Mouse (Mus musculus) kidney, embryonic 15.5 days (tissue): ENCODE measurements at regions not wholly inside any gene's neighbourhood (a gene's known extent, or its start where the extent isn't known, plus 50 kb on each side); places are given as distances from the start of the nearest gene placed in this dataset.
A peak's percentile ranks its signal among the peaks of the same experiment; 100 is the strongest.

ENCODE experiments used
- ATAC-seq: fragments of 200-750 bp; cut with Nextera tagmentation; replicated peaks from 2 replicates; pipeline ENCODE4 v1.8.0; 2017; ENCODE audit warnings: moderate TSS enrichment; ENCODE audit not compliant: low FRiP score
- H3K27ac ChIP-seq: fragments of 300-500 bp; sonication (generic); 2 replicates; pipeline ENCODE4 v1.5.1; 2015; ENCODE audit warnings: mild to moderate bottlenecking, inconsistent platforms
- H3K27me3 ChIP-seq: fragments of 300-500 bp; sonication (generic); 2 replicates; pipeline ENCODE4 v1.6.1; 2015; ENCODE audit warnings: inconsistent platforms
- H3K36me3 ChIP-seq: fragments of 300-500 bp; sonication (generic); 2 replicates; pipeline ENCODE4 v1.6.1; 2015; ENCODE audit warnings: inconsistent platforms
- H3K4me1 ChIP-seq: fragments of 300-500 bp; sonication (generic); 2 replicates; pipeline ENCODE4 v1.6.1; 2015; ENCODE audit warnings: inconsistent platforms
- H3K4me2 ChIP-seq: fragments of 300-500 bp; sonication (generic); 2 replicates; pipeline ENCODE4 v1.6.1; 2015; ENCODE audit warnings: moderate library complexity, mild to moderate bottlenecking, inconsistent platforms
- H3K4me3 ChIP-seq: fragments of 300-500 bp; sonication (generic); replicated peaks from 2 replicates; pipeline ENCODE4 v1.5.1; 2015; ENCODE audit warnings: mild to moderate bottlenecking, inconsistent platforms
- H3K9ac ChIP-seq: fragments of 300-500 bp; sonication (generic); 2 replicates; pipeline ENCODE4 v1.6.1; 2015; ENCODE audit warnings: mild to moderate bottlenecking, inconsistent platforms
- H3K9me3 ChIP-seq: fragments of 300-500 bp; sonication (generic); replicated peaks from 2 replicates; pipeline ENCODE4 v1.6.1; 2016; ENCODE audit warnings: inconsistent platforms
- WGBS: fragments of 180-500 bp; shearing (Covaris S2); methylation state at CpG from one replicate; pipeline ENCODE4 v1.1.7; 2015; ENCODE audit warnings: mixed read lengths; 5-methylcytosine and 5-hydroxymethylcytosine counted together

DNA sequence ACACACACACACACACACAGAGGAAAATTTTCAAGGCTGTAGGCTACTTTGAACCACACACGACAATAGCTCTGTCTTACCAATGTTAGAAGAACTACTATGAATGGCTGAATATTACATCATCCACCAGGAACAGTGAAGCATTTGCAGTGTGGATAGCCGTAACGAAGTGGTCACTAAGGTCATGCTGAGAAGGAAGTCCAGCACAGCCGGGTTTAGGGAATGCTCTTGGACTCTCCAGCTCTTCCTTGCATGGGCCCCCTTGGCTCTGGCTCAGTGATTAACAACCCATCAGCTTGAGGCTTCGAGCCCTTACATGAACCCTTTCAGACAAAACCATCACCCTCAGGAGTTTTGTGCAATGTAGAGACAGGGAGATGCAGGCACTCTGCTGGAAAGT lies 245.3 kb downstream of the Adamts20 start:
- Histone ChIP-seq H3K36me3 (no peaks in the 10 kb centered on the region), H3K4me1 (peaks cover 30% of the 10 kb centered on the region), H3K4me2 (no peak overlapping the region), H3K4me3 (no peak overlapping the region), H3K9me3 (no peaks in the 10 kb centered on the region), H3K27ac (peak overlapping the region; percentile 82; the same call in 1 of the 2 replicates), H3K27me3 (no peaks in the 10 kb centered on the region), H3K9ac (no peak overlapping the region)
- 20% methylated on average over 5 of the region's 5 CpGs for whole genome bisulfite sequencing
- peak; percentile 58; the same call in 1 of the 2 replicates for ATAC-seq

DNA sequence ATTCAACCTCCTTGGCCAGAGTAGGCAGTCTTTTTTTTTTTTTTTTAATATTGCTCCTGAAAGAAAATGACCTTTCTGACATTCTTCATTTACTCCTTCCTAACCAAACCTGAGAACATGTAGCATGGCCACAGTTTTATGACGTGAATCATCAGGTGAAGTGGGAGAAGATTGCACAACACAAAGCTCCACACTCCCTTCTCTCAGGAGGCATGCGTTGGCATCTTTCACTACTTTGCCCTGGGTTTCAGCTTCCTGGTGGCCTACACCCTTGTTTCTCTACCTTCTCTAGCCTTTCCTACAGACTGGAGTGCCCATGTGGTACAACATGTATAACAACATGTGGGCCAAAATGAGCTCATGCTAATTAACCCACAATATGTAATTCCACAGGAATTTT lies 248.5 kb downstream of the Adamts20 start:
- Histone ChIP-seq H3K4me2 (no peak overlapping the region), H3K4me3 (no peak overlapping the region), H3K9me3 (no peaks in the 10 kb centered on the region), H3K36me3 (no peaks in the 10 kb centered on the region), H3K27ac (no peak overlapping the region), H3K9ac (no peak overlapping the region), H3K27me3 (no peaks in the 10 kb centered on the region), H3K4me1 (peaks cover 28% of the 10 kb centered on the region)
- ATAC-seq = no peak
- 90% methylated on average over 2 of the region's 2 CpGs for WGBS

DNA sequence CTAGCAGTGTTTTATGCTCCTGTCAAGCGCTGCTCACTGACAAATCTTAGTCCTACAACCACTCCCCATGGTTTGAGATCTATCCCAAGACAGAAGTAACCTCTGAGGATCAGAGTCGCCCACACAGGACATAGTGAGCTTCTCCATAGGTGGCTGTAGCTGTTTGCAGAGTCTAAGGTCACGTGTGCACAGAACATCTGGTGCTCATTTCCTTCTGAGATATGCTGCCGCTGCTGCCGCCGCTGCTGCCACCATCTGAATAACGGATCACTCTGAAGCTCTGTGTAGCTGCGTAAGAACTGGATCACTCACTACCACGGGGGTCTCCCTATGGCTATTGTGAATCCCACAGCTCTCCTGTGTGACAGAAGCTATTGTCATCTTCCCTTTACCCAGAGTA lies 250.8 kb downstream of the Adamts20 start:
- peak; percentile 73 for ATAC-seq
- Histone ChIP-seq H3K4me2 (peak overlapping the region; percentile 19; the same call in 1 of the 2 replicates), H3K9me3 (no peaks in the 10 kb centered on the region), H3K36me3 (no peaks in the 10 kb centered on the region), H3K27ac (peak overlapping the region; percentile 67), H3K4me1 (peaks cover 19% of the 10 kb centered on the region), H3K9ac (no peak overlapping the region), H3K27me3 (no peaks in the 10 kb centered on the region), H3K4me3 (no peak overlapping the region)
- WGBS = 22% methylated on average over 9 of the region's 9 CpGs

DNA sequence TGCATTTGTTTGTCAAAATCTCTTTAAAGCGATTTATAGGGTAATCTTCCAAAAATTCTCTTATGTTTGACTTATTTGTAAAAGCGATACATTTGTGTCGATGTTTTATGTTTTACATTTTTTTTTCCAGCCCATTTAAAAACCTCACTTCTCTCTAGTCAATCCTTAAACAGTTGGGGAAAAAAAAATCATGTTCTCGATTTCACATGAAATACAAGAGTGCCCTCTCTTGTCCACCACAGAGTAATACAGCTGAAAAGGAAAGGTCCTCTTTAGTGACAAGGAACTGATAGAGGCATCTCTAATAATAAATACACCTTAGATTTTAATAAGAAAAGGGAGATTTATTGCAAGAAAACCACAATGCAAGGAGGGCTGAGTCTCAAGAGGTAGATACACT lies 251.8 kb downstream of the Adamts20 start:
- no peaks in the 10 kb centered on the region for H3K27me3 ChIP-seq

DNA sequence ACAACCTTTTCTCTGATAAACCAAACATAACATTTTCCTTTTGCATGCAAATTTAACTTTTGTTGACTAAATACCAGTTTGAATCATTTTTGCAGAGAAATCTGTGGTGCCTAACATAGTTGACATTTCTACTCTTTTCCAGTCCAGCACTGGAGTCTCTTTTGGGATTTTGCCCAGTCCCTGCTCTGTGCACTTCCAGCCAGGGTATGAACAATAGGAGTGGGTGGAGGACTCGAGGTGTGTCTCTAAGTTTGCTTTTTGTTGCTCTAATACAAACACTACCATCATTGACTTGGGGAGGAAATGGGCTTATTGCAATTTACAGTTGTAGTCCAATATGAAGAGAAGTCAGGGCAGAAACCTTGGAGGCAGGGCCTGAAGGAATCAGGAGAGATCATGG lies 256.7 kb downstream of the Adamts20 start:
- H3K27me3 ChIP-seq = no peaks in the 10 kb centered on the region
- no peak for ATAC-seq
- WGBS = 50% methylated on average over 1 of the region's 1 CpGs
- H3K27ac ChIP-seq = no peak overlapping the region
- H3K4me3 ChIP-seq = no peak overlapping the region
- no peak overlapping the region for H3K4me2 ChIP-seq
- H3K9me3 ChIP-seq = no peaks in the 10 kb centered on the region
- no peak overlapping the region for H3K9ac ChIP-seq
- no peaks in the 10 kb centered on the region for H3K36me3 ChIP-seq
- peaks cover 20% of the 10 kb centered on the region for H3K4me1 ChIP-seq

More for the DNA sequence above, 251.8 kb downstream of the Adamts20 start:
- no peak overlapping the region for H3K4me2 ChIP-seq
- ATAC-seq = no peak
- no peak overlapping the region for H3K4me3 ChIP-seq
- peaks cover 19% of the 10 kb centered on the region for H3K4me1 ChIP-seq
- no peaks in the 10 kb centered on the region for H3K9me3 ChIP-seq
- H3K9ac ChIP-seq = no peak overlapping the region
- no peak overlapping the region for H3K27ac ChIP-seq
- WGBS = 23% methylated on average over 4 of the region's 4 CpGs
- no peaks in the 10 kb centered on the region for H3K36me3 ChIP-seq

DNA sequence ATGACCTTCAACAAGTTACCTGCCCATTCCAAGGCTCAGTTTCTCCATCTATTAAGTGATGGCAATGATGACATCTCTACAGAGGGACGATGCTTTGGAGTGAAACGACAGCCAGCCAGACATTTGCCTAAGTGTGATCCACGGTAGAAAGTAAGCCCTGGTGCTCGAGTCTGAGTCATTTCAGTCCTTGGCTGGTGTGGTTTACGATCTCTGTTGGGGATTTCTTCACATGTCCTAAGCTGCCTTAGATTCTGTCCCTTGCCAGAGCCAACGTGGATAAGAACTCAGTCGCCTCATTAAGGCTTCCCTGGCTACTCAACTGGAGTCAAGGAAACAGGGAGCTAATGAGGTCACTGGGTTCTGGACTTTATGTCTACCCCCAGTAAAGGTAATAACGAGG lies 258.8 kb downstream of the Adamts20 start:
- no peak overlapping the region for H3K4me2 ChIP-seq
- H3K9me3 ChIP-seq = no peaks in the 10 kb centered on the region
- WGBS = 73% methylated on average over 8 of the region's 8 CpGs
- H3K27ac ChIP-seq = no peak overlapping the region
- no peak overlapping the region for H3K4me3 ChIP-seq
- no peak for ATAC-seq
- peaks cover 20% of the 10 kb centered on the region for H3K4me1 ChIP-seq
- no peaks in the 10 kb centered on the region for H3K36me3 ChIP-seq
- H3K9ac ChIP-seq = no peak overlapping the region
- no peaks in the 10 kb centered on the region for H3K27me3 ChIP-seq

DNA sequence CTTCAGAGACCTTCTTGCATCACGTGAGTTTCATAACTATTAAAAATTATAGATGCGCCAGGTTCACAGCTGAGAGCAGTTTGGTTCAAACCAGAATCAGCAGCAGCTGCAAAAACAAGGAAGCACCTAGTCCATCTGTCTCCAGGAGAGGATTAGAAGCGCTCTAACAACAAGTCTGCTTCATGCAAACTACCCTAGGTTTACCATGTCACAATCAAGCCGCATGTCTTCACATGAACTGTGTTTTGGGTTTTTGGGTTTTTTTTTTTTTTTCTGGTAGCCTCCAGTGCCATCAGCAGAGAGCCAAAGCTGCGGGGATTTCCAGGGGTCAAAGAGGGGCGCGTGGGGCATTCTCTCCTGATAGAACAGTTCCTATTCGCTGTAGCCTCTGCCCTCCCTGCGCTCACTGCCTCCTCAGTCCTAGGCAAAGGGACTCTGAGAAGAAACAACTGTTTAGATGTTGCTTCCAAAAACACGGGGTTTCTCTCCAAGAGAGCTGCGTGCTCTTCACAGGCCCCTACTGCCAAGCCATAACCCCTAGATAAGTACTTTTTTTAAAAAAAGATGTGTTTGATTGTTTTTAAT lies 259.8 kb downstream of the Adamts20 start:
- H3K27ac ChIP-seq = peak overlapping the region; percentile 64
- 63% methylated on average over 11 of the region's 11 CpGs for WGBS
- ATAC-seq = no peak

DNA sequence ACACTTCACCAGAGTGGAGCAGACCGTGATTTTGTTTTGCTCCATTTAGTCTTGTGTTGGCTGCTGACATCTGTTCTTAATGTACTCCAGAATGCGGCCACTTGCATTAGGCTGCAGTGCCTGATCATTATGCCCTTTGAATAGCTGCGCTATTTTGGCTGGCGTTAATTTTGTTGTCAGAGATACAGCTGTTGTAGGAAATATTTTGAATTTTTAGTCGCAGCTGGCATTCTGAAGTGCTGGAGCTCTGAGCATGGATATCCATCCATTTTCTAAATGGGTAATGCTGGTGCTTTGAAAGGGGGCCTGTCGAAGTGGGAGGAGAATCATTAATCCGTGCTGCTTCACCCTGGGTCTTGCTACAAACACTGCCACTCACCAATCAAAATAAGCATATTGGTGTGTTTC lies 275.1 kb downstream of the Adamts20 start:
- Histone ChIP-seq H3K27ac (no peak overlapping the region), H3K4me1 (0 out of 2 replicates have a peak, but pooled peaks cover 2% of the 10 kb centered on the region), H3K4me3 (no peak overlapping the region), H3K27me3 (no peaks in the 10 kb centered on the region), H3K36me3 (no peaks in the 10 kb centered on the region), H3K9me3 (no peaks in the 10 kb centered on the region), H3K9ac (no peak overlapping the region), H3K4me2 (no peak overlapping the region)
- WGBS = 59% methylated on average over 7 of the region's 7 CpGs
- no peak for ATAC-seq

More for the DNA sequence above, 259.8 kb downstream of the Adamts20 start:
- Histone ChIP-seq H3K4me1 (peaks cover 20% of the 10 kb centered on the region), H3K27me3 (no peaks in the 10 kb centered on the region), H3K36me3 (no peaks in the 10 kb centered on the region), H3K9ac (no peak overlapping the region), H3K4me2 (no peak overlapping the region), H3K9me3 (no peaks in the 10 kb centered on the region), H3K4me3 (no peak overlapping the region)

DNA sequence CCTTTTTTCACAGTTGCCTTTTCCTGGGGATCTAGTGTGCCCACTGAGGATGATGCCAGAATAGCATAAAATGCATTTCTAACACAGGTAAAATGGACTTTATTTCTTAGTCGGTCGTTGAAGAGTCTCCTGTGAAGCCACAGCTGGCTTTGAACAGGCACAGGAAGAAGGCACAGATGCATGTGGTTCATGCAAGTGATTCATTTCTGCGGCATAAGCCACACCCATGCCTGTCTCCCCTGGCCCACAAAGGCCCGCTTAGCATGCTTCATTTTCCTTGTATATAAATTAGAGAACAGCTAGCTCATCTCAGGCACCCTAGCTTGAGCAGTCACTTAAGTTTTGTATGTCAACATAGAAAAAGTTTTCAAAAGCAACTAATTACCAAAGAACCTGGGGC lies 277.6 kb downstream of the Adamts20 start:
- Histone ChIP-seq H3K9ac (no peak overlapping the region), H3K4me1 (0 out of 2 replicates have a peak, but pooled peaks cover 2% of the 10 kb centered on the region), H3K27me3 (no peaks in the 10 kb centered on the region), H3K36me3 (no peaks in the 10 kb centered on the region), H3K4me2 (no peak overlapping the region), H3K4me3 (no peak overlapping the region), H3K27ac (no peak overlapping the region), H3K9me3 (no peaks in the 10 kb centered on the region)
- 72% methylated on average over 4 of the region's 4 CpGs for WGBS
- ATAC-seq = no peak

DNA sequence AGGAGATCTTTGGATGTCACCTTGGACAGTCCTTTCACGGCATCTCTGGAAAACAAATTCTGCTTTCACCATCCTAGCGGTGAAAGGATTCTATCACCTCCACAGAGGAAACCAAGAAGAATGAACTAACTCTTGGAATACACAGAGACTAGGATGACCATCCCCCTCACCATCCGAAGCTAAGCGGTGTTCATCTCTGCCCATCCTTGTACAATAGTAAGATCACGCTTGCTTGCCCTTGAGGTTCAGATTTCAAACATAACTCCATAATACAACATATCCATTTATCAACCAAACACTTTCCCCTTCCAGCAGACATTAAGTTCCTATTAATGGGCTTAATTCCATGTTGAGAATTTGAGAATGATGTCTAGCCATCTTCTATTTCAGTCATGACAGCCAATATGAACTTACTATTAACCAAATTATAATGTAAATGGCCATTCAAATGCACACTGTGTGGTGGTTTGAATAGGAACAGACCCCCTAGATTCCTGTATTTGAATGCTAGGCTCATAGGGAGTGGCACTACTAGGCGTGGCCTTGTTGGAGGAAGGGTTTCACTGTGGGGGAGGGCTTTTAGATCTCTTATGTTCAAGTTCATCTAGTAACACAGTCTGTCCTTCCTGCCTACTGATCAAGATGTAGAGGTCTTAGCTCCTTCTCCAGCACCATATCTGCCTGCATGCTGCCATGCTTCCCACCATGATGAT lies 281.4 kb downstream of the Adamts20 start:
- ATAC-seq = no peak
- Histone ChIP-seq H3K9ac (no peak overlapping the region), H3K9me3 (no peaks in the 10 kb centered on the region), H3K4me1 (no peaks in the 10 kb centered on the region), H3K4me3 (no peak overlapping the region), H3K27ac (no peak overlapping the region), H3K36me3 (no peaks in the 10 kb centered on the region), H3K27me3 (no peaks in the 10 kb centered on the region), H3K4me2 (no peak overlapping the region)
- 91% methylated on average over 6 of the region's 6 CpGs for WGBS

DNA sequence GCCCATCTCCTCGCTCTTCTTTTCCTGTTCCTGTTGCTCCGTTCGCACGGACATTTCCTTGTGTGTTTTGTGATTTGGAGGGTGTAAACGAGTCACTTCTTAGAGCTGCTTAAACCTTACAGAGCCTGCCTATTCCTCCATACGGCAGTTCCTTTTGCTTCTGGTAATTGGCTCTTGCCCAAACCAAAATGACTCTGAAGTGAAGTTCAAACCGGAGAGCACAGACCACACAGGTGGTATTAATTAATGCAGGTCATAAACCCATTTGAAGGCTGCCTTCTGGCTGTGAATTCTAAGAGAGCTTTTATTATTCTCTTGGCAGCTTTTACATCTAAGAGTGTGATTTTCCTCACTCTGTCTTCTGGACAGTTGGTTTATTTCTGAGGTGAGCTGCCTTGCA lies 291.1 kb downstream of the Adamts20 start:
- no peaks in the 10 kb centered on the region for H3K36me3 ChIP-seq
- H3K4me2 ChIP-seq = no peak overlapping the region
- no peaks in the 10 kb centered on the region for H3K27me3 ChIP-seq
- no peak overlapping the region for H3K4me3 ChIP-seq
- no peaks in the 10 kb centered on the region for H3K9me3 ChIP-seq
- 21% methylated on average over 7 of the region's 7 CpGs for WGBS
- H3K4me1 ChIP-seq = 0 out of 2 replicates have a peak, but pooled peaks cover 2% of the 10 kb centered on the region
- H3K9ac ChIP-seq = no peak overlapping the region
- ATAC-seq = no peak
- H3K27ac ChIP-seq = no peak overlapping the region

DNA sequence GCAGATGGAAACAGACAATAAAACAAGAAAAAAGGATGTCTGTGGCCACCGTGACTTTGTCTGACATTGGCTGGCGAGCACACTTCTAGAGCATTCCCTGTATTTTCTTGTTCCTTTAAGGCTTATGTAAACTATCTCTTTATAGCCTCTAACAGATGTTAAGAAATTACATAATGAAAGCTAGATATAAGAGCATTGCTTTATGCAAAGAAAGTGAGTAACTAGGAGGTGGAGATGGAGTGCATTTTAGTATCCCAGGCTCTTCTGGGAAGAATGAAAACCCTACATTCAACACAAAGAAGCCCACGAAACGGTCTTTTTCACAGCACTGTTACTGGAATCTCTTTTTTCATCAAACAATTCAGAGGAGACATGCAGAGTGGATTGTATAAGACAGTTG lies 304.4 kb downstream of the Adamts20 start:
- Histone ChIP-seq H3K4me1 (no peaks in the 10 kb centered on the region), H3K4me3 (no peak overlapping the region), H3K36me3 (no peaks in the 10 kb centered on the region), H3K9me3 (no peaks in the 10 kb centered on the region), H3K27ac (no peak overlapping the region), H3K4me2 (no peak overlapping the region), H3K9ac (no peak overlapping the region), H3K27me3 (no peaks in the 10 kb centered on the region)
- no peak for ATAC-seq
- 86% methylated on average over 4 of the region's 4 CpGs for WGBS
